In the genomic region with DNA sequence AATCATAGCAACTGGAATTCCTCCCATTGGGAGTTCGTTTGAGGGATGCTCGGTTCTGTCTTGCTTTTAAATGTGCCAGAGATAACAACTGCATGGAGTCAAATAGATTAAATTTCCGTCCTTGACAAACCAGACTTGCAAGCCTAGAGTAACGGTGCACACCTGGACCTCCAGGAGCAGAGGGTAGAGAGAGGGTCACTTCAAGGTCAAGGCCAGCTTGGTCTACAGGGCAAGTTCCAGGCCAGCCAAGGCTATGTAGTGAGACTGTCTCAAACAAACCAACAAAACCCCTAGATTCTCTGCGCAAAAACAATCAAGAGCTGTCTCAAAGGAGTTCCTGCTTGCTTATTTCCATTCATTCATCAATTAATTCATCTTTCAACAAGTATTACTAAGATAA, we compare ENCODE assay signal across 10 mouse cellular contexts. TPM values are rescaled to one million over a fixed set of nuclear protein-coding genes. Genes with fewer than 3 reads are reported as not detected.
DNase-seq lines count a peak whose midpoint lies in the region; ATAC-seq and TF ChIP-seq lines count a peak whose summit lies in the region.
"Had no signal": no experiment of that assay in that cellular context is flagged by ENCODE, and none has a peak within 500 bp of the region (broad histone marks: within the 10 kb centered on the region; RNA-seq: fewer than 3 reads in every experiment).

No protein-coding gene starts in this region.

- DNase-seq in forebrain, postnatal 0 days = no peak
- no peak for DNase-seq in heart, postnatal 0 days (ENCODE audit: low spot score)
- DNase-seq in heart, postnatal 4 days = no peak

- no peaks in the 10 kb centered on the region for H3K9me3 ChIP-seq in forebrain, embryonic 16.5 days (ENCODE audit: control insufficient read depth, low read length)
- H3K9me3 ChIP-seq in forebrain, postnatal 0 days (ENCODE audit: low read length) = no peaks in the 10 kb centered on the region
- H3K9me3 ChIP-seq in heart, postnatal 0 days (replicated peaks; ENCODE audit: control insufficient read depth, low read length) = no peaks in the 10 kb centered on the region
- H3K9me3 ChIP-seq in midbrain, embryonic 15.5 days = no peaks in the 10 kb centered on the region
- H3K9me3 ChIP-seq in midbrain, embryonic 16.5 days (replicated peaks; ENCODE audit: control insufficient read depth, low read length, poor library complexity, severe bottlenecking) = no peaks in the 10 kb centered on the region
- H3K9me3 ChIP-seq: limb, embryonic 15.5 days had no signal

- H3K27me3 ChIP-seq in forebrain, embryonic 16.5 days (replicated peaks; ENCODE audit: control insufficient read depth, insufficient read depth, low read length) = no peaks in the 10 kb centered on the region
- no peaks in the 10 kb centered on the region for H3K27me3 ChIP-seq in forebrain, postnatal 0 days (ENCODE audit: insufficient read depth, low read length)
- H3K27me3 ChIP-seq in heart, postnatal 0 days (ENCODE audit: control insufficient read depth, insufficient read depth, low read length) = no peaks in the 10 kb centered on the region
- no peaks in the 10 kb centered on the region for H3K27me3 ChIP-seq in midbrain, embryonic 15.5 days (replicated peaks)
- H3K27me3 ChIP-seq in midbrain, embryonic 16.5 days (ENCODE audit: control insufficient read depth, insufficient read depth, low read depth, low read length) = no peaks in the 10 kb centered on the region
- H3K27me3 ChIP-seq: limb, embryonic 15.5 days had no signal

- H3K4me2 ChIP-seq in forebrain, embryonic 16.5 days (ENCODE audit: low read length) = no peak overlapping the region
- H3K4me2 ChIP-seq in forebrain, postnatal 0 days (ENCODE audit: low read depth) = no peak overlapping the region
- H3K4me2 ChIP-seq in heart, postnatal 0 days (ENCODE audit: low read depth, low read length) = no peak overlapping the region
- no peak overlapping the region for H3K4me2 ChIP-seq in midbrain, embryonic 15.5 days
- no peak overlapping the region for H3K4me2 ChIP-seq in midbrain, embryonic 16.5 days (ENCODE audit: low read length)
- H3K4me2 ChIP-seq: limb, embryonic 15.5 days had no signal

- no peak for TF ChIP-seq CTCF in forebrain, postnatal 0 days (IDR thresholded peaks at IDR 0.05; ENCODE audit: low read depth)
- TF ChIP-seq CTCF in heart, postnatal 0 days (IDR thresholded peaks at IDR 0.05; ENCODE audit: low read depth) = no peak
- TF ChIP-seq CTCF in olfactory bulb, adult 2 months (IDR thresholded peaks at IDR 0.05; ENCODE audit: insufficient read depth, low read depth, low read length) = no peak

- TF ChIP-seq EP300 in heart, postnatal 0 days (IDR thresholded peaks at IDR 0.05; ENCODE audit: low read depth) = no peak

- H3K27ac ChIP-seq in forebrain, embryonic 16.5 days (ENCODE audit: low read length) = no peak overlapping the region
- H3K27ac ChIP-seq in forebrain, postnatal 0 days (ENCODE audit: low read depth, low read length) = no peak overlapping the region
- H3K27ac ChIP-seq in heart, postnatal 0 days (ENCODE audit: low read depth) = 0 out of 2 replicates have a peak overlapping the region, but pooled peaks have one; percentile 8
- H3K27ac ChIP-seq in midbrain, embryonic 15.5 days = no peak overlapping the region
- H3K27ac ChIP-seq in midbrain, embryonic 16.5 days (ENCODE audit: low read length) = no peak overlapping the region
- H3K27ac ChIP-seq in olfactory bulb, adult 2 months (ENCODE audit: insufficient read depth, low read depth, low read length) = peak overlapping the region; percentile 53
- H3K27ac ChIP-seq: limb, embryonic 15.5 days had no signal

- no peak overlapping the region for H3K4me3 ChIP-seq in forebrain, embryonic 16.5 days (replicated peaks; ENCODE audit: low read length)
- H3K4me3 ChIP-seq in forebrain, postnatal 0 days (ENCODE audit: low read depth, low read length) = no peak overlapping the region
- H3K4me3 ChIP-seq in heart, postnatal 0 days (ENCODE audit: low read depth, low read length) = no peak overlapping the region
- H3K4me3 ChIP-seq in midbrain, embryonic 15.5 days = no peak overlapping the region
- H3K4me3 ChIP-seq in midbrain, embryonic 16.5 days (ENCODE audit: low read depth, low read length) = no peak overlapping the region
- no peak overlapping the region for H3K4me3 ChIP-seq in olfactory bulb, adult 2 months (ENCODE audit: insufficient read depth, low read depth, low read length)
- H3K4me3 ChIP-seq: limb, embryonic 15.5 days had no signal

- 82% methylated on average over 5 of the region's 5 CpGs for WGBS in forebrain, embryonic 16.5 days
- 73% methylated on average over 5 of the region's 5 CpGs for WGBS in forebrain, postnatal 0 days
- WGBS in heart, postnatal 0 days = 53% methylated on average over 5 of the region's 5 CpGs
- WGBS in midbrain, embryonic 15.5 days = 76% methylated on average over 5 of the region's 5 CpGs
- 78% methylated on average over 5 of the region's 5 CpGs for WGBS in midbrain, embryonic 16.5 days
- WGBS in olfactory bulb, adult 2 months = 73% methylated on average over 5 of the region's 5 CpGs

- no peak overlapping the region for H3K9ac ChIP-seq in forebrain, embryonic 16.5 days (replicated peaks; ENCODE audit: low read depth, low read length)
- no peak overlapping the region for H3K9ac ChIP-seq in forebrain, postnatal 0 days
- H3K9ac ChIP-seq in heart, postnatal 0 days (replicated peaks; ENCODE audit: low read depth, low read length) = no peak overlapping the region
- no peak overlapping the region for H3K9ac ChIP-seq in midbrain, embryonic 15.5 days
- no peak overlapping the region for H3K9ac ChIP-seq in midbrain, embryonic 16.5 days (ENCODE audit: low read depth, low read length)
- H3K9ac ChIP-seq: limb, embryonic 15.5 days; liver, postnatal 0 days had no signal

- TF ChIP-seq POLR2A in olfactory bulb, adult 2 months (IDR thresholded peaks at IDR 0.05; ENCODE audit: insufficient read depth, low read depth, low read length) = no peak

- no peaks in the 10 kb centered on the region for H3K36me3 ChIP-seq in forebrain, embryonic 16.5 days (ENCODE audit: control insufficient read depth, insufficient read depth)
- no peaks in the 10 kb centered on the region for H3K36me3 ChIP-seq in forebrain, postnatal 0 days (ENCODE audit: insufficient read depth)
- no peaks in the 10 kb centered on the region for H3K36me3 ChIP-seq in heart, postnatal 0 days (replicated peaks; ENCODE audit: control insufficient read depth, insufficient read depth, low read length)
- no peaks in the 10 kb centered on the region for H3K36me3 ChIP-seq in midbrain, embryonic 15.5 days (replicated peaks)
- no peaks in the 10 kb centered on the region for H3K36me3 ChIP-seq in midbrain, embryonic 16.5 days (ENCODE audit: control insufficient read depth, insufficient read depth, low read length)
- H3K36me3 ChIP-seq: limb, embryonic 15.5 days had no signal

- peaks cover 2% of the 10 kb centered on the region; the same call in 1 of the 2 replicates for H3K4me1 ChIP-seq in forebrain, embryonic 16.5 days (replicated peaks; ENCODE audit: control insufficient read depth, insufficient read depth, low read length)
- H3K4me1 ChIP-seq in forebrain, postnatal 0 days (ENCODE audit: insufficient read depth) = no peaks in the 10 kb centered on the region
- peaks cover 4% of the 10 kb centered on the region; the same call in 1 of the 2 replicates for H3K4me1 ChIP-seq in heart, postnatal 0 days (ENCODE audit: control insufficient read depth, insufficient read depth)
- H3K4me1 ChIP-seq in midbrain, embryonic 15.5 days = peaks cover 4% of the 10 kb centered on the region
- H3K4me1 ChIP-seq in midbrain, embryonic 16.5 days (ENCODE audit: control insufficient read depth, insufficient read depth, low read length) = peaks cover 9% of the 10 kb centered on the region
- H3K4me1 ChIP-seq in olfactory bulb, adult 2 months (ENCODE audit: control insufficient read depth, insufficient read depth, low read length) = no peaks in the 10 kb centered on the region
- H3K4me1 ChIP-seq: limb, embryonic 15.5 days had no signal

- ATAC-seq in forebrain, embryonic 16.5 days = 0 out of 2 replicates have a peak, but pooled peaks have one; percentile 7
- no peak; the same call in 1 of the 2 replicates for ATAC-seq in forebrain, postnatal 0 days
- ATAC-seq in heart, postnatal 0 days (ENCODE audit: insufficient read depth, low read depth) = no peak
- ATAC-seq in midbrain, embryonic 15.5 days (replicated peaks) = 0 out of 2 replicates have a peak, but pooled peaks have one; percentile 28
- ATAC-seq in midbrain, embryonic 16.5 days = no peak

RNA-seq across cellular contexts. Expression of gene Hacd1, which starts 7.1 kb away (rescaled TPM):
- polyA plus RNA-seq in forebrain, embryonic 16.5 days (2015; fragmentation: Nextera tagmentation; extraction: Ambion mirVana) = 57.2 and 58.4 TPM in 2 replicates
- 60.3 and 67.5 TPM in 2 replicates for total RNA-seq in forebrain, postnatal 0 days (2014; rRNA removed)
- polyA plus RNA-seq in forebrain, postnatal 0 days (2015; fragmentation: Nextera tagmentation; extraction: Ambion mirVana) = 82.2 and 90.4 TPM in 2 replicates
- 324 and 440 TPM in 2 replicates for total RNA-seq in heart, postnatal 0 days (2014; rRNA removed; ENCODE audit: low replicate concordance)
- polyA plus RNA-seq in heart, postnatal 0 days (2015; fragmentation: Nextera tagmentation; extraction: Ambion mirVana) = 430 and 451 TPM in 2 replicates
- total RNA-seq in heart, postnatal 4 days (2021) = 100 to 1,000 TPM; 208 to 229 TPM
- 71.6 and 73.2 TPM in 2 replicates for polyA plus RNA-seq in midbrain, embryonic 15.5 days (2015; fragmentation: Nextera tagmentation; extraction: Ambion mirVana)
- 74.7 and 81.8 TPM in 2 replicates for polyA plus RNA-seq in midbrain, embryonic 16.5 days (2015; fragmentation: Nextera tagmentation; extraction: Ambion mirVana)
- not detected in 2 replicates for polyA plus RNA-seq in olfactory bulb, adult 2 months (2012; ENCODE audit: insufficient read depth, insufficient read length, low replicate concordance, missing spikeins)
- total RNA-seq: monocyte, adult 5-6 weeks had no signal

RNA-seq across cellular contexts. Expression of gene Stam, which starts 25.1 kb away (rescaled TPM):
- 141 TPM in 2 replicates for polyA plus RNA-seq in forebrain, embryonic 16.5 days (2015; fragmentation: Nextera tagmentation; extraction: Ambion mirVana)
- 88.1 and 99.9 TPM in 2 replicates for total RNA-seq in forebrain, postnatal 0 days (2014; rRNA removed)
- 74.6 and 100 TPM in 2 replicates for polyA plus RNA-seq in forebrain, postnatal 0 days (2015; fragmentation: Nextera tagmentation; extraction: Ambion mirVana)
- 27.7 and 42.7 TPM in 2 replicates for total RNA-seq in heart, postnatal 0 days (2014; rRNA removed; ENCODE audit: low replicate concordance)
- 29.9 and 30.7 TPM in 2 replicates for polyA plus RNA-seq in heart, postnatal 0 days (2015; fragmentation: Nextera tagmentation; extraction: Ambion mirVana)
- 10 to 100 TPM; 42.9 to 45.6 TPM for total RNA-seq in heart, postnatal 4 days (2021)
- 129 and 133 TPM in 2 replicates for polyA plus RNA-seq in midbrain, embryonic 15.5 days (2015; fragmentation: Nextera tagmentation; extraction: Ambion mirVana)
- 141 and 147 TPM in 2 replicates for polyA plus RNA-seq in midbrain, embryonic 16.5 days (2015; fragmentation: Nextera tagmentation; extraction: Ambion mirVana)
- not detected in 2 replicates for polyA plus RNA-seq in olfactory bulb, adult 2 months (2012; ENCODE audit: insufficient read depth, insufficient read length, low replicate concordance, missing spikeins)

Comparison
In these comparisons a context has a peak if more than half of its experiments do, and no peak if none do; other contexts are left out.
1. ATAC-seq: peak in forebrain, embryonic 16.5 days (single experiment) and midbrain, embryonic 15.5 days (single experiment); none in forebrain, postnatal 0 days (single experiment), heart, postnatal 0 days (single experiment) and midbrain, embryonic 16.5 days (single experiment).
2. H3K27ac ChIP-seq: peak in heart, postnatal 0 days (single experiment) and olfactory bulb, adult 2 months (single experiment); none in forebrain, embryonic 16.5 days (single experiment), forebrain, postnatal 0 days (single experiment), midbrain, embryonic 15.5 days (single experiment) and midbrain, embryonic 16.5 days (single experiment).
3. RNA of gene Hacd1, which starts 7.1 kb away (polyA plus RNA-seq): 430 to 451 TPM in heart, postnatal 0 days, 82.2 to 90.4 TPM in forebrain, postnatal 0 days, 74.7 to 81.8 TPM in midbrain, embryonic 16.5 days, 71.6 to 73.2 TPM in midbrain, embryonic 15.5 days and 57.2 to 58.4 TPM in forebrain, embryonic 16.5 days; not detected in olfactory bulb, adult 2 months; every median in the first group is over 10 times any median in the second.